Mouse (Mus musculus) CH12.LX (cell line): Measurements from ENCODE around the gene Mthfd2. TPM values are rescaled to one million over a fixed set of nuclear protein-coding genes. Genes with fewer than 3 reads are reported as not detected.

Source experiments
- DNase-seq: peaks from one replicate; pipeline ENCODE4 v3.0.0-alpha.2; 2013; ENCODE audit errors: extremely low read depth
- H3K27ac ChIP-seq: 2 replicates; pipeline ENCODE4 v1.5.1; 2012; ENCODE audit warnings: low read depth, mild to moderate bottlenecking, control low read depth, moderate library complexity; ENCODE audit not compliant: insufficient read depth
- H3K27me3 ChIP-seq: replicated peaks from 2 replicates; pipeline ENCODE3; 2012; ENCODE audit warnings: inconsistent platforms
- H3K36me3 ChIP-seq, 2 experiments: replicated peaks in 1 of 2; 2 replicates each; pipeline versions ENCODE3 to v1.6.1; 2012; ENCODE audit warnings: inconsistent platforms in 1 of 2, low read length in 1 of 2, mild to moderate bottlenecking in 1 of 2, mixed read lengths in 1 of 2, moderate library complexity in 1 of 2; ENCODE audit not compliant: control insufficient read depth in 1 of 2, insufficient read depth in 1 of 2
- H3K4me1 ChIP-seq, 2 experiments: 2 replicates each; pipeline ENCODE4 v1.6.1; 2012; ENCODE audit warnings: inconsistent platforms in 1 of 2, moderate library complexity in 1 of 2; ENCODE audit not compliant: insufficient read depth in 2 of 2, control insufficient read depth in 1 of 2
- H3K4me2 ChIP-seq: 2 replicates; pipeline ENCODE4 v1.6.1; 2012; ENCODE audit warnings: low read depth, mild to moderate bottlenecking, control low read depth; ENCODE audit not compliant: poor library complexity, insufficient read depth, severe bottlenecking
- H3K4me3 ChIP-seq, 3 experiments: fragments of 150-350 bp in 1 of 3; sonication (generic) in 1 of 3; replicated peaks in 1 of 3; 2 replicates each; pipeline versions ENCODE3 to v1.5.1; 2011 to 2012; ENCODE audit warnings: low read depth in 2 of 3, low read length in 2 of 3, mild to moderate bottlenecking in 2 of 3, moderate library complexity in 2 of 3, control low read depth in 1 of 3, improper control_type of control experiment in 1 of 3, inconsistent platforms in 1 of 3, mixed read lengths in 1 of 3; ENCODE audit not compliant: poor library complexity in 1 of 3
- H3K79me2 ChIP-seq: replicated peaks from 2 replicates; pipeline ENCODE4 v1.6.1; 2012; ENCODE audit warnings: mild to moderate bottlenecking, moderate library complexity; ENCODE audit not compliant: control insufficient read depth, poor library complexity, insufficient read depth, severe bottlenecking; ENCODE audit errors: extremely low read depth
- H3K9ac ChIP-seq: 2 replicates; pipeline ENCODE4 v1.6.1; 2012; ENCODE audit warnings: low read depth, mild to moderate bottlenecking, control low read depth, moderate library complexity; ENCODE audit not compliant: insufficient read depth
- H3K9me3 ChIP-seq: replicated peaks from 2 replicates; pipeline ENCODE3; 2012; ENCODE audit warnings: low read length, inconsistent platforms, mixed read lengths
- ELF1 ChIP-seq: IDR thresholded peaks from 2 replicates; pipeline ENCODE4 v1.6.1; 2014; ENCODE audit warnings: low read depth, mild to moderate bottlenecking, inconsistent platforms, low read length, improper control_type of control experiment
- HCFC1 ChIP-seq: IDR thresholded peaks from 2 replicates; pipeline ENCODE4 v1.6.1; 2012; ENCODE audit warnings: low read depth, mild to moderate bottlenecking, inconsistent platforms, low read length, improper control_type of control experiment
- IRF4 ChIP-seq: IDR thresholded peaks from 2 replicates; pipeline ENCODE4 v1.6.1; 2014; ENCODE audit warnings: low read depth, mild to moderate bottlenecking, inconsistent platforms, low read length, improper control_type of control experiment
- JUND ChIP-seq: conservative IDR thresholded peaks from 2 replicates; pipeline ENCODE4 v1.6.1; 2011; ENCODE audit warnings: low read depth, low read length, improper control_type of control experiment
- KAT2A ChIP-seq: IDR thresholded peaks from 2 replicates; pipeline ENCODE4 v1.6.1; 2012; ENCODE audit warnings: low read length, improper control_type of control experiment, inconsistent platforms; ENCODE audit not compliant: insufficient replicate concordance
- MAFK ChIP-seq: IDR thresholded peaks from 2 replicates; pipeline ENCODE4 v1.6.1; 2011; ENCODE audit warnings: low read length, improper control_type of control experiment; ENCODE audit not compliant: insufficient replicate concordance
- MAX ChIP-seq: IDR thresholded peaks from 2 replicates; pipeline ENCODE4 v1.6.1; 2011; ENCODE audit warnings: low read length, improper control_type of control experiment
- MAZ ChIP-seq: IDR thresholded peaks from 2 replicates; pipeline ENCODE4 v1.6.1; 2012; ENCODE audit warnings: low read depth, mild to moderate bottlenecking, inconsistent platforms, low read length, improper control_type of control experiment, moderate library complexity
- MYC ChIP-seq: IDR thresholded peaks from 2 replicates; pipeline ENCODE4 v1.6.1; 2011; ENCODE audit warnings: low read depth, mild to moderate bottlenecking, improper control_type of control experiment, low read length
- NELFE ChIP-seq: IDR thresholded peaks from 2 replicates; pipeline ENCODE4 v1.6.1; 2011; ENCODE audit warnings: low read depth, low read length, improper control_type of control experiment
- POLR2A ChIP-seq: IDR thresholded peaks from 2 replicates; pipeline ENCODE4 v1.6.1; 2011; ENCODE audit warnings: low read depth, mild to moderate bottlenecking, improper control_type of control experiment, low read length
- POLR2AphosphoS2 ChIP-seq: IDR thresholded peaks from 2 replicates; pipeline ENCODE4 v1.6.1; 2011; ENCODE audit warnings: low read depth, low read length, improper control_type of control experiment
- SIN3A ChIP-seq: IDR thresholded peaks from 2 replicates; pipeline ENCODE4 v1.6.1; 2012; ENCODE audit warnings: low read length, improper control_type of control experiment, inconsistent platforms
- TCF12 ChIP-seq: IDR thresholded peaks from 2 replicates; pipeline ENCODE4 v1.6.1; 2014; ENCODE audit warnings: low read depth, mild to moderate bottlenecking, inconsistent platforms, low read length, improper control_type of control experiment
- UBTF ChIP-seq: IDR thresholded peaks from 2 replicates; pipeline ENCODE4 v1.6.1; 2012; ENCODE audit warnings: low read depth, mild to moderate bottlenecking, inconsistent platforms, low read length, improper control_type of control experiment, moderate library complexity
- USF1 ChIP-seq: IDR thresholded peaks from 2 replicates; pipeline ENCODE4 v1.6.1; 2014; ENCODE audit warnings: low read depth, mild to moderate bottlenecking, inconsistent platforms, low read length, improper control_type of control experiment
- USF2 ChIP-seq: conservative IDR thresholded peaks from 2 replicates; pipeline ENCODE4 v1.6.1; 2011; ENCODE audit warnings: low read depth, low read length, improper control_type of control experiment
- ZMIZ1 ChIP-seq: IDR thresholded peaks from 2 replicates; pipeline ENCODE4 v1.6.1; 2012; ENCODE audit warnings: low read depth, mild to moderate bottlenecking, inconsistent platforms, low read length, improper control_type of control experiment
- ZNF384 ChIP-seq: IDR thresholded peaks from 2 replicates; pipeline ENCODE4 v1.6.1; 2012; ENCODE audit warnings: low read depth, low read length, improper control_type of control experiment, inconsistent platforms
- dilution Hi-C: fragments of 300-500 bp; cut with MboI; formaldehyde crosslinking; loops from 2 replicates; pipeline ENCODE4 v1.14.3; 2020; ENCODE audit warnings: low sequenced_read_pairs; ENCODE audit not compliant: extremely low pct_unique_long_range_greater_than_20kb, extremely low pct_ligation_motif_present
- in situ Hi-C: fragments of 300-500 bp; cut with MboI; formaldehyde crosslinking; loops from 3 replicates; pipeline ENCODE4 v1.14.3; 2019; ENCODE audit warnings: low sequenced_read_pairs, low pct_ligation_motif_present, low pct_unique_long_range_greater_than_20kb, mixed read lengths
- polyA plus RNA-seq: library from polyadenylated mRNA; unstranded; fragments of >175 nt; gene quantifications from 2 replicates; pipeline ENCODE4 v1.2.1, GENCODE M21; 2012; ENCODE audit warnings: low read depth; ENCODE audit not compliant: insufficient read length
- total RNA-seq, 2 experiments: library from RNA; depleted of rRNA; stranded (reverse); fragments of 300-350 nt in 1 of 2; fragments of >200 nt in 1 of 2; gene quantifications; 2 replicates each; pipeline ENCODE4 v1.2.3; 2012 to 2014

Gene Mthfd2
- total and polyA plus RNA-seq, 3 experiments: 286 to 351 (median 327) TPM

DNA sequence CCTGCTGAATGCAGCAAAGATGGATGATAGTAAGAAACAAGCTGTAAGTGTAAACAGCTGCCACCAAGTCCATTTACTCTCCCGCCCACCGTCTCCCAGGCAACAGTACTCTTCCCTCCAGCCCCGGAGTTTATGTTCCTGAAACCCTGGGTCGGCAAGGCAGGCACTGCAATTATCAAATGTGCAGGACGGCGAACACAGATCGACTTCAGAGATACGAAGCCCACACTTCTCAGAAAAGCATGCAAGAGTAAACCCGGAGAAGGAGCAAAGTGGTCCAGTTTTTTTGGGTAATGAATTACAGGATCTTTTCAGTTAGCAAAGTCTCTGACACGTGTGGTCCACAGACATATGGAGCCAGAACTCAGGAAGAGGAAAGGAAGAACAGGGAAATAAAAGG lies 9.7 kb downstream of the Mthfd2 start:
- in situ Hi-C loops: no loop called here
- dilution Hi-C loops: no loop called here
- Histone ChIP-seq H3K4me3 (peak overlapping the region; percentile 89 to 98 (median 97)), H3K36me3 (peaks cover 26 to 41% of the 10 kb centered on the region in 2 experiments), H3K27ac (no peak overlapping the region; the same call in 1 of the 2 replicates), H3K79me2 (peaks cover 54% of the 10 kb centered on the region), H3K4me2 (peak overlapping the region; percentile 96), H3K9ac (peak overlapping the region; percentile 97), H3K27me3 (no peaks in the 10 kb centered on the region), H3K9me3 (no peaks in the 10 kb centered on the region), H3K4me1 (peaks cover 9 to 42% of the 10 kb centered on the region in 2 experiments)
- TF ChIP-seq MYC (0 out of 2 replicates have a peak, but pooled peaks have one; percentile 12), SIN3A (peak; percentile 95), JUND (no peak)
- peak; percentile 61 for DNase-seq

GRCm38 (mm10) chr6:83315293-83315692 lies 10.4 kb downstream of the Mthfd2 start:
- H3K27me3 ChIP-seq: no peaks in the 10 kb centered on the region
- in situ Hi-C loops (no loop called here), dilution Hi-C loops (no loop called here)
- H3K27ac ChIP-seq: no peak overlapping the region
- H3K79me2 ChIP-seq: peaks cover 54% of the 10 kb centered on the region
- no peak for DNase-seq
- peaks cover 5 to 35% of the 10 kb centered on the region in 2 experiments for H3K4me1 ChIP-seq
- TF ChIP-seq HCFC1 (no peak), POLR2A (no peak), TCF12 (no peak)
- H3K4me2 ChIP-seq: peak overlapping the region; percentile 96
- peak overlapping the region; percentile 97 for H3K9ac ChIP-seq
- H3K36me3 ChIP-seq: peaks cover 33 to 48% of the 10 kb centered on the region in 2 experiments
- no peaks in the 10 kb centered on the region for H3K9me3 ChIP-seq
- H3K4me3 ChIP-seq: peak overlapping the region; percentile 89 to 98 (median 97)

GRCm38 (mm10) chr6:83312514-83312913 lies 13.2 kb downstream of the Mthfd2 start:
- Histone ChIP-seq H3K27ac (no peak overlapping the region), H3K4me3 (no peak overlapping the region), H3K9ac (no peak overlapping the region), H3K27me3 (no peaks in the 10 kb centered on the region), H3K79me2 (peaks cover 56% of the 10 kb centered on the region), H3K36me3 (peaks cover 57 to 74% of the 10 kb centered on the region in 2 experiments), H3K4me1 (peaks cover 5 to 31% of the 10 kb centered on the region in 2 experiments), H3K4me2 (no peak overlapping the region), H3K9me3 (no peaks in the 10 kb centered on the region)
- in situ Hi-C loops (no loop called here), dilution Hi-C loops (no loop called here)
- peak; percentile 50 for DNase-seq
- peak; percentile 57; the same call in 1 of the 2 replicates for TF ChIP-seq SIN3A
- no peak for TF ChIP-seq ELF1

DNA sequence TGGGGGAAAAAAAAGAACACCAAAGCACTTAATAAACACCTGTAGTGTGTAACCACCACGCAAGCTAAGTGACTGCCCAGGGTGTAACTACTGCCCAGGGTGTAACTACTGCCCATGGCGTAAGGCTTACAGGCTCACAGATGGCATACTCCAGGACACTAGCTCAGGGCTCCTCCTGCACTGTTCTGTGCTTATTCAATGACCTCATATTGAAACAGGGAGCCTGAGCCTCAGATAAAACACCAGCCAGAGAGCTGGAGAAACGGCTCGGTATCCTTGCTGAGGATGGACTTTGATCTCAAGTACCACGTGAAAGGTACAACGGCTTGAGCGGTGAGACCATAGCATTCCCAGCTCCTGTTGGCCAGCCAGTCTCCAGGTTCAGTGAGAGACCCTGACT lies 13.7 kb downstream of the Mthfd2 start:
- Histone ChIP-seq H3K9ac (no peak overlapping the region), H3K9me3 (no peaks in the 10 kb centered on the region), H3K4me2 (no peak overlapping the region), H3K79me2 (peaks cover 56% of the 10 kb centered on the region), H3K4me3 (no peak overlapping the region), H3K4me1 (peaks cover 5 to 31% of the 10 kb centered on the region in 2 experiments), H3K36me3 (peaks cover 62 to 79% of the 10 kb centered on the region in 2 experiments), H3K27ac (no peak overlapping the region), H3K27me3 (no peaks in the 10 kb centered on the region)
- in situ Hi-C loops (no loop called here), dilution Hi-C loops (no loop called here)
- no peak for TF ChIP-seq USF1
- no peak for TF ChIP-seq ZNF384
- TF ChIP-seq MAX: no peak
- no peak for TF ChIP-seq UBTF
- no peak for TF ChIP-seq MAFK
- TF ChIP-seq HCFC1: no peak
- TF ChIP-seq TCF12: no peak
- TF ChIP-seq ELF1: no peak
- no peak for TF ChIP-seq IRF4
- no peak for TF ChIP-seq MAZ
- TF ChIP-seq KAT2A: no peak
- no peak for TF ChIP-seq NELFE
- no peak; the same call in 1 of the 2 replicates for TF ChIP-seq POLR2AphosphoS2
- no peak for TF ChIP-seq USF2
- TF ChIP-seq JUND: no peak
- TF ChIP-seq ZMIZ1: no peak
- TF ChIP-seq SIN3A: no peak
- DNase-seq: no peak
